Mouse (Mus musculus) left cerebral cortex, postnatal 25 days (tissue): ENCODE measurements around the gene Cav2. TPM values are rescaled to one million over a fixed set of nuclear protein-coding genes. Genes with fewer than 3 reads are reported as not detected.

Experiments used
- DNase-seq, 2 experiments: peaks; one replicate each; pipeline ENCODE4 v3.0.0; 2022; ENCODE audit warnings: low spot score in 2 of 2, mixed read lengths in 1 of 2
- intact Hi-C: fragments of 180-260 bp; cut with DNase I; formaldehyde crosslinking; loops from one replicate; pipeline ENCODE4 v1.15.1; 2025
- total RNA-seq, 2 experiments: library from RNA; stranded (reverse); gene quantifications; 2 replicates each; pipeline ENCODE4 v1.2.3; 2021

Gene Cav2
- total RNA-seq, 2 experiments from 2014 or later, result 25.7 to 30.5 TPM

GRCm38 (mm10) chr6:17307461-17308115, 26.6 kb downstream of the Cav2 start:
- intact Hi-C loops, result loop anchor here (2.0 to 5.0 kb wide), 3 partner anchors 27 to 203 kb away; partner anchors contain the start of gene Cav2
- DNase-seq, result peak; percentile 15 to 30

GRCm38 (mm10) chr6:17308661-17309060, 27.7 kb downstream of the Cav2 start:
- no peak for DNase-seq
- intact Hi-C loops, result loop anchor here (5.0 kb wide), 1 partner anchor 121 kb away; no protein-coding TSS in a partner anchor

- peak in 1 of 2 experiments; percentile 55 for DNase-seq
- intact Hi-C loops, result loop anchor here (5.0 kb wide), 1 partner anchor 122 kb away; no protein-coding TSS in a partner anchor
These were observed 28.3 kb downstream of the Cav2 start for GRCm38 (mm10) chr6:17309260-17309659.

- intact Hi-C loops, result no loop called here
- no peak for DNase-seq
These were observed 33.3 kb downstream of the Cav2 start for GRCm38 (mm10) chr6:17314241-17314640.

- intact Hi-C loops, result no loop called here
- no peak for DNase-seq
These were observed 34.0 kb downstream of the Cav2 start for GRCm38 (mm10) chr6:17314659-17315616.

- intact Hi-C loops, result no loop called here
These were observed 35.5 kb downstream of the Cav2 start for GRCm38 (mm10) chr6:17316294-17317166.

GRCm38 (mm10) chr6:17317167-17317524, 36.2 kb downstream of the Cav2 start:
- intact Hi-C loops, result no loop called here
- DNase-seq, result no peak

More at GRCm38 (mm10) chr6:17316294-17317166, 35.5 kb downstream of the Cav2 start:
- peak in 1 of 2 experiments; percentile 7 for DNase-seq

- no peak for DNase-seq
- intact Hi-C loops, result no loop called here
These were observed 37.0 kb downstream of the Cav2 start for GRCm38 (mm10) chr6:17317944-17318343.

GRCm38 (mm10) chr6:17321976-17322375, 41.0 kb downstream of the Cav2 start:
- intact Hi-C loops, result no loop called here
- no peak for DNase-seq

- intact Hi-C loops, result no loop called here
- no peak for DNase-seq
These were observed 46.2 kb downstream of the Cav2 start for GRCm38 (mm10) chr6:17327216-17327615.

- intact Hi-C loops, result no loop called here
- no peak for DNase-seq
These were observed 48.8 kb downstream of the Cav2 start for GRCm38 (mm10) chr6:17329801-17330200.

GRCm38 (mm10) chr6:17337724-17338123, 56.7 kb downstream of the Cav2 start:
- intact Hi-C loops, result no loop called here
- peak in 1 of 2 experiments; percentile 59 for DNase-seq

Other genes with a start within 250 kb of the Cav2 start
- gene Tes, start 216.0 kb upstream of the Cav2 start, total RNA-seq, result 1 to 10 TPM; 4.4 to 4.8 TPM
- 10 to 100 TPM; 17.3 to 18.2 TPM for gene Cav1, start 25.1 kb downstream of the Cav2 start, total RNA-seq
- 10 to 100 TPM; 12.1 to 17.8 TPM for gene Met, start 182.6 kb downstream of the Cav2 start, total RNA-seq